Mouse (Mus musculus): ENCODE data around the gene Epha1.

Epha1 gene

GRCm38 (mm10) chr6:42359364-42360147, 13.5 kb downstream of the Epha1 start:
- POLR2A ChIA-PET, result no interaction called here
- CTCF ChIA-PET, result no interaction called here

GRCm38 (mm10) chr6:42358901-42359300, 14.2 kb downstream of the Epha1 start:
- CTCF ChIA-PET, result no interaction called here

GRCm38 (mm10) chr6:42357901-42358300, 15.2 kb downstream of the Epha1 start:
- ChIA-PET CTCF (no interaction called here), POLR2A (interaction anchor here in 1 of 4 experiments (1.2 kb wide), 1 partner anchor 111 kb away, joined by 3 read pairs; no protein-coding TSS in a partner anchor)

More at GRCm38 (mm10) chr6:42358901-42359300, 14.2 kb downstream of the Epha1 start:
- POLR2A ChIA-PET, result no interaction called here

- ChIA-PET CTCF (no interaction called here), POLR2A (interaction anchor here in 1 of 4 experiments (1.2 kb wide), 1 partner anchor 110 kb away, joined by 3 read pairs; no protein-coding TSS in a partner anchor)
These were observed 16.2 kb downstream of the Epha1 start for GRCm38 (mm10) chr6:42356913-42357312.

GRCm38 (mm10) chr6:42355794-42356600, 17.1 kb downstream of the Epha1 start:
- CTCF ChIA-PET, result interaction anchor here in 2 of 4 experiments (0.5 to 0.6 kb wide), 2 partner anchors 16 to 404 kb away, joined by 3 to 5 read pairs; no protein-coding TSS in a partner anchor
- POLR2A ChIA-PET, result no interaction called here

- ChIA-PET CTCF (interaction anchor here in 2 of 4 experiments (0.6 to 1.8 kb wide), 4 partner anchors 11 to 128 kb away, joined by 3 to 4 read pairs (median 4); partner anchors contain the start of gene Fam131b (in 1 of the 2)), POLR2A (interaction anchor here in 1 of 4 experiments (0.6 kb wide), 1 partner anchor 41 kb away, joined by 3 read pairs; no protein-coding TSS in a partner anchor)
These were observed 17.7 kb downstream of the Epha1 start for GRCm38 (mm10) chr6:42355366-42355765.

- POLR2A ChIA-PET, result interaction anchor here in 1 of 4 experiments (0.6 to 1.0 kb wide), 2 partner anchors 10 to 40 kb away, joined by 3 to 4 read pairs; no protein-coding TSS in a partner anchor
- CTCF ChIA-PET, result interaction anchor here in 3 of 4 experiments (0.6 to 1.8 kb wide), 4 partner anchors 12 to 127 kb away, joined by 3 to 4 read pairs (median 4); partner anchors contain the start of gene Fam131b (in 1 of the 3)
These were observed 18.7 kb downstream of the Epha1 start for GRCm38 (mm10) chr6:42354076-42355019.

GRCm38 (mm10) chr6:42353180-42353579, 19.9 kb downstream of the Epha1 start:
- CTCF ChIA-PET, result no interaction called here
- POLR2A ChIA-PET, result interaction anchor here in 1 of 4 experiments (1.0 to 1.5 kb wide), 2 partner anchors 10 to 13 kb away, joined by 3 to 5 read pairs; no protein-coding TSS in a partner anchor

- POLR2A ChIA-PET, result interaction anchor here in 1 of 4 experiments (1.0 to 1.5 kb wide), 2 partner anchors 11 to 14 kb away, joined by 3 to 5 read pairs; no protein-coding TSS in a partner anchor
- CTCF ChIA-PET, result interaction anchor here in 1 of 4 experiments (0.5 kb wide), 1 partner anchor 136 kb away, joined by 3 read pairs; no protein-coding TSS in a partner anchor
These were observed 20.6 kb downstream of the Epha1 start for GRCm38 (mm10) chr6:42352486-42352846.

- POLR2A ChIA-PET, result interaction anchor here in 1 of 4 experiments (1.0 to 1.5 kb wide), 2 partner anchors 11 to 15 kb away, joined by 3 to 5 read pairs; no protein-coding TSS in a partner anchor
- CTCF ChIA-PET, result interaction anchor here in 2 of 4 experiments (0.9 to 1.0 kb wide), 2 partner anchors 27 to 69 kb away, joined by 3 read pairs; no protein-coding TSS in a partner anchor
These were observed 21.1 kb downstream of the Epha1 start for GRCm38 (mm10) chr6:42351776-42352485.

GRCm38 (mm10) chr6:42350968-42351775, 21.9 kb downstream of the Epha1 start:
- CTCF ChIA-PET, result interaction anchor here in 2 of 4 experiments (0.9 to 2.6 kb wide), 6 partner anchors 11 to 68 kb away, joined by 3 to 25 read pairs (median 3); partner anchors contain the start of gene Fam131b (in 1 of the 2)
- POLR2A ChIA-PET, result interaction anchor here in 2 of 4 experiments (1.0 to 2.6 kb wide), 5 partner anchors 11 to 28 kb away, joined by 3 to 10 read pairs (median 5); partner anchors contain the start of gene Epha1 (in 1 of the 2)

- CTCF ChIA-PET, result interaction anchor here in 3 of 4 experiments (0.9 to 2.6 kb wide), 8 partner anchors 10 to 30 kb away, joined by 3 to 25 read pairs (median 5); partner anchors contain the start of gene Fam131b (in 1 of the 3)
- POLR2A ChIA-PET, result interaction anchor here in 2 of 4 experiments (1.0 to 2.6 kb wide), 7 partner anchors 10 to 85 kb away, joined by 3 to 10 read pairs (median 5); partner anchors contain the start of genes Casp2 (in 1 of the 2) and Epha1 (in 1 of the 2)
These were observed 22.8 kb downstream of the Epha1 start for GRCm38 (mm10) chr6:42350021-42350967.

- ChIA-PET CTCF (interaction anchor here (0.6 to 2.6 kb wide), 22 partner anchors 9 to 1813 kb away, joined by 3 to 25 read pairs (median 5); partner anchors contain the start of genes Fam131b (in 3 of the 4), Casp2 (in 2 of the 4) and Gstk1 (in 1 of the 4)), POLR2A (interaction anchor here in 2 of 4 experiments (0.7 to 2.6 kb wide), 10 partner anchors 9 to 85 kb away, joined by 3 to 10 read pairs (median 4); partner anchors contain the start of genes Casp2 (in 1 of the 2), Epha1 (in 1 of the 2) and Fam131b (in 1 of the 2))
These were observed 23.5 kb downstream of the Epha1 start, which contains the start of gene Zyx for GRCm38 (mm10) chr6:42349426-42350020. Gene Zyx (plus strand): TSS chr6:42349630.

- POLR2A ChIA-PET, result interaction anchor here in 2 of 4 experiments (0.6 to 2.6 kb wide), 14 partner anchors 9 to 104 kb away, joined by 3 to 10 read pairs (median 4); partner anchors contain the start of genes Casp2 (in 1 of the 2), Epha1 (in 1 of the 2) and Fam131b (in 1 of the 2)
These were observed 24.1 kb downstream of the Epha1 start for GRCm38 (mm10) chr6:42349006-42349425.

More at GRCm38 (mm10) chr6:42349006-42349425, 24.1 kb downstream of the Epha1 start:
- CTCF ChIA-PET, result interaction anchor here (0.6 to 2.6 kb wide), 26 partner anchors 9 to 1813 kb away, joined by 3 to 25 read pairs (median 5); partner anchors contain the start of genes Fam131b (in 3 of the 4), Casp2 (in 2 of the 4), Clcn1 (in 1 of the 4) and Gstk1 (in 1 of the 4)

Data from embryonic stem cell, embryonic (primary cell).